Mouse (Mus musculus): ENCODE measurements at regions not wholly inside any gene's neighbourhood (a gene's known extent, or its start where the extent isn't known, plus 50 kb on each side); places are given as distances from the start of the nearest gene placed in this dataset.
A peak's percentile ranks its signal among the peaks of the same experiment; 100 is the strongest.

- DNase-seq, result no peak
These were observed 404.3 kb downstream of the Cetn3 start for GRCm38 (mm10) chr13:82187196-82187595.

DNA sequence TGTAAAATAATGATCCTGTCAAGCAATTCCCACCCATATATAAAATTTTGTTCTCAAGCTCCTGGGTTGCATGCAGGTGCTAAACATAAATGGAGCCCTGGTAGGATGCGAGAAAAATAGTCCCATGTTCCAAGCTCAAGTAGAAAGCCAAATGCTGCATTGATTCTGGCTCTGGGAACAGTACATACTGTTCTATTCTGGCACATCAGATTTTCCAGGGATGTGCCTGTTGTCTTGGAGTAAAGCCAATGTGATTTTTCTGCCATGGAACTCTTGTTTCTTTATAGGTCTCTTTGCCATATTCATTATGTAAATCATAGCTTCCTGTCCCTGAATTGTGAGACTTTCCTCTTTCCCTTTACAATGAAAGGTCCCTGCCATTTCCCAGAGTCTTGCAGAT, 417.9 kb downstream of the Cetn3 start:
- no peak for DNase-seq

DNA sequence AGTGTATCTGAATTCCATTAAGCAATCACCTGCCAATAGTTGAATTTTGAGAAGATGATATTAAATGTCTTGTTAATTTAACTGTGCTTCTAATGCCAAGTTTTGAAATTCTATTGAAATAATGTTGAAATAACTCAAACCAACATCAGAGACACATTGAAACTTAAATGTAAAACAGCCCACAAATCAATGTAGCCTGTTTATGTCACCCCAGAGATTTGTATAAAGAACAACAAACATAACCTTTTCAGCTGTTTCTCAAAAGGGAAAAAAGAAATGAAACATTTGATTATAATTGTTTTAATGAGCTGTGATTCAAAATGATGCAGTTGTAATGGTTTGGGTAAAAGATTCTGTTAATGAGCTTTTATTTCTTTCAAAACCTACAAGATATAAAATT, 442.6 kb downstream of the Cetn3 start:
- no peak for DNase-seq

DNA sequence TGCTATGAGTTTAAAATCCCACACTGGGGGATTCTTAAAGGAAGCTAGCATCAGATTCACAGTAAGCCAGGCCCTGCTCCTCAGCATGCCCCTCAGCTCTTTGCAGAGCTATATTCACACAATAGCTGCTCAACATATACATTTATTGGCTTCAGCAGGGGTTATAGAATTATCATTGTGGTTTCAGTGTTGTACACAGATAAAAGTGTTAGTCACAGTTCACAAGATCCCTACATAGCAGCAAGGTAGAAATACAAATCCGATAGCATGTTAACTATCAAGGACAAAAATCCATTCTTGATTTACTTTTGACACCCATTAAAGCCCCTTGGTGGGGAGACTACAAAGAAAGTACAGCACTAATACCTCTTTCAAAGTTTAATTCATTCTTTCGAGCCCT, 451.0 kb downstream of the Cetn3 start:
- no peak for DNase-seq

- no peak for DNase-seq
These were observed 463.4 kb downstream of the Cetn3 start for GRCm38 (mm10) chr13:82246231-82246630.

DNA sequence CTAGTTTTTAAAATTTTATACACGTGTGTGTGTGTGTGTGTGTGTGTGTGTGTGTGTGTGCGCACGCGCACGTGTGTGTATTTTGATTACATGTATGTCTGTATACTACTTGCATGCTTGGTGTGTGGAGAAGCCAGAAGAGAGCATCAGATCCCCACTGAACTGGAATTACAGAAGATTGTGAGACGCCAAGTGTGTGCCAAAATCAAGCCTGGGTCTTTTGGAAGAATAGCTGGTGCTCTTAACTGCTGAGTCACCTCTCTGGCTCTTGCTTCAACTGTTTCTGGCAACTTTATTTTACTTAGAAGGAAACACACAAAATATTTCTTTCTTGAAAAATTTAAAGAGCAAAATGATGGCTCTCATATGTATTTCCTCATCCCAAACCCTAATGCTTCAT, 467.5 kb downstream of the Cetn3 start:
- DNase-seq, result no peak

DNA sequence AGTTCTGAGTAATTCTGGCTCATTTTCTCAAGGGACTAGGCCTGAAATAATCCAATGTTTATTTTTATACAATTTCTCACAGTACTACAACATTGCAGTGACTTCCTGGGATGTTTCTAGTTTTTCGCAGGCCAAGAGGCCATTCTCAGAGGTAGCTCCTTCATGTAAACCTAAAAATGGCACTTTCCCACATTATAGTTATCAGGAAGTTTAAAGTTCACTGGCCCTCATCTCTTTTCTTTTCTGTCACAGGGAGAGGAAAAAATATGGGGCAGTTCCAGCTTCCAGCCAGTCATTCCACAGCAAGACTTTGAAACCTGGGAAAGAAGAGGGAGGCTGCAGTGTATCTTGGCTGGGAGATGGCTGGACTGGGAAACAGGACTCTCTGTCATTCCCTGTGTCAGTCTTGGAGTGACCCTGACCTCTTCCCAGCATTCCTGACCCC, 475.6 kb downstream of the Cetn3 start:
- no peak for DNase-seq

DNA sequence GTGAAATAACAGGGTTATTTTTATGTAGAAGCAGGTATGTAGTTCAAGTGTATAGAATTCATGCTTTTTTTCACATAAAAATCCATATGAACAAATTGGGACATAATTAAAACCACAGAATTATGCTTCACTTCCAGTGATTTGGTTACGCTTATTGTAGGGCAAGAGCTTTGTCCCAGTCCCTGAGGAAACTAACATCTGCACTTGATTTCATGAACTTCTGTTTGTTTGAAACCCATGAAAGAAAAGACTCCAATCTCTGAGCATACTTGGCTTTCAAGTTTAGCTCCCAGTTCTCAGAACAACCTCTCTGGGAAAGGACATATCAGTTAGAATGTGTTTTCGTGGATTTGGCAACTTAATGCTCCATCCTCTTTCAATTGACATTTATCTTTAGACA, 481.4 kb downstream of the Cetn3 start:
- no peak for DNase-seq

DNA sequence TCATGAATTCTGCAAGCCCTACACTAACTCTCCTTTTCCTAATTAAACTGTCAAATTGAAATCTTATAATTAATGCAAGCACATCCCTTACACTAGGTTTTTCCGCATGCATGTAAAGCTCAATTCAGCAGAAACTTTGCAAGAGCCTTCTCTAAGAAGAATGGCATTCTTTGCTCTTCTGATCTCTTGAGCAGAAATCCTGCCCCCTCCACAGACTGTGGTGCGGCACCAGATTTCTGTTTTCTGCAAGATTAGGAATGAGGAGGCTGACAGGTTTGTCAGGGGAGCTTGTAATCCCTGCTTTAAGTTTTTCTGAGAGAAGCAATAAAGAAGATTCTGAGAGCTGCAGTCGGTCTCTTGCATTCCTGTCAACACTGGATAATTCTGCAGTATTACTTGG, 482.3 kb downstream of the Cetn3 start:
- no peak for DNase-seq

DNA sequence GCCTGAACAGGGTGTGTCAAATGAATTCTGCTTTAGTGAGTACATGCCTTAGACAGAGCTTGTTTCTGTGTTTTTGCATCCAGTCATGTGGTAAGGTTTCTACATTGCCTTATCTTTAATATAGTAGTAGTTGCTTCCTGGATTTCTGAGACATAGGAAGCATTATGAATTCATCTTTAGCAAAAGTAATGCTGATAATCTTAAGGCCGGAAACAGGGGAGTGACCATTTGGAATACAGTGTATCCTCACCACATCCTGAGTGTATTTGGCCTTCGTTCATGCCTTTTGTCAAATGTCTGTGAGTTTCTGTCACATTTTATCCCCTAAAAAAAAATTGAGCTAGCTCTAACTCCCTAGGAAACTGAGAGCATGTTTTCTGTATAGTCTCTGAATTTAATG, 482.9 kb downstream of the Cetn3 start:
- DNase-seq, result no peak

DNA sequence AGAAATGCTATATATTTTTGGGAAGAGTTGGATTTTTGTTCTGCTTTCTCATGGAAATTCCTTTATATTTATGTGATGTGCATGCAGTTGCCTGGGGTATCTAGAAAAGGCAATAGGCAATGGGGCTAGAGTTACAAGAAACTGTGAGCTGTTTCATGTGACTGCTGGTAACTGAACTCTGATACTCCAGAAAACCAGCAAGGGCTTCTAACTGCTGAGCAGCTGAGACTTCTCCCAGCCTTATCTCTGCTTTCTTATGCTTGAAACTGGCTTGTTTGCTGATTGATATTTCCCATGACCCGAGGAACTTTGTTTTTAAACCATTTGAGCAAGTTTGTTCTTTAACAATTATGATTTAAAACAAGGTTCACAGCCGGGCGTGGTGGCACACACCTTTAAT, 491.9 kb downstream of the Cetn3 start:
- DNase-seq, result no peak

DNA sequence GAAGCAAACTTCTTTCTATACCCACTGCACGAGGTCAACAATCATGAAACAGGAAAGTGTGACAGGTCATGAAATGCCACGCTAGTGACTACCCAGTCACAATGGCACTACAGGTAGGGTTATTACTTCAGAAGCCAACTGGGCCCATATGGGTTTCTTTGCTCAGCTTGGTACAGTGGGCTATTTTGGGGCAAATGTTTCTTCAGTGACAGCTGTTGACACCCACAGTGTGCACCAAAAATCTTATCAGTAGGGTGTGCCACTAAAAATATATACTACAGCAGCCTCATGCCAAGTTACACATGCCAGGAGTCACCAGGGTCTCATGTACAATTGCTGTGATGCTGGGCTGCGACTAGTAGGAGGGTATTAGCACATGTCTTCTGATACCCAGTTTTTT, 493.1 kb downstream of the Cetn3 start:
- no peak for DNase-seq

- peak in 1 of 2 experiments; percentile 23 for DNase-seq
These were observed 497.9 kb downstream of the Cetn3 start for GRCm38 (mm10) chr13:82280744-82281143.

GRCm38 (mm10) chr13:82295834-82296233, 513.0 kb downstream of the Cetn3 start:
- no peak for DNase-seq

- DNase-seq, result no peak
These were observed 521.4 kb downstream of the Cetn3 start for GRCm38 (mm10) chr13:82304227-82304626.

DNA sequence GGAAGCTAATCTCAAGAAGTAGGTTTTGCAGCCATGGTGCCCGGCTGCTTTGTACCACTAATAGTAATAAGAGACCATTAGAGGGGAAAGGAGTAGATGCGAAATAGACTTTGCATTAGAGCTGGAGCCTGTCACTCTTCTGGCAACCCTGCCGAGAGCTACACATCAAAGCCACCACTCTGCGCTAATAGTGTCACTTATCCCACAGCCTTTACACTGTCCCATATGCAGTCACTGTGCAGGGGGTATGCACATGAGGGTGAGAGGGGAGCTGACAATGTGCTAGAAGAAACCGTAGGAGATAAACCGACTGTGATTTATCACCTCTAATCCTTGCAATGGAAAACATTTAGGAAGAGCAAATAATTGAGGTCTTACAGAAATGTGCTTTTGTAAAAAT, 522.2 kb downstream of the Cetn3 start:
- DNase-seq, result no peak

DNA sequence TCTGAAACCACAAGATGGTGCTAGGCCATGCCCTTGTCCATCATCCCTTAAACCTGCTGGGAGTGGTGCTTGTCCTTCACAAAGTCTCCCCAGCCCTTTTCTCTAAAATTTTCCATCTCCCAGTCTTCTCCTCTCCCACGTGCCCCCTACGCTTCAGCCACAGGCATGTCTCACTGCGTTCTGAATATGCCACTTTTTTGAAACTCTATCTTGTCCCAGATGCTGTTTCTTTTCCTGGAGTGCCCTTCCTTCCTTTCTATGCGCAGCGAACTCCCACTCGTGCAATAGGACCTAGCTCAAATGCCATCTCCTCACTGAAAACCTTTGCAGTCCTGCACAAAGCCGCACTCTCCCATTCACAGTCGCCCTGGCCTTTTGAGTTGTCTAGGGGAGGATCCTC, 525.5 kb downstream of the Cetn3 start:
- DNase-seq, result no peak

GRCm38 (mm10) chr13:82316573-82317202, 533.8 kb downstream of the Cetn3 start:
- no peak for DNase-seq

- no peak for DNase-seq
These were observed 534.3 kb downstream of the Cetn3 start for GRCm38 (mm10) chr13:82317203-82317580.

DNA sequence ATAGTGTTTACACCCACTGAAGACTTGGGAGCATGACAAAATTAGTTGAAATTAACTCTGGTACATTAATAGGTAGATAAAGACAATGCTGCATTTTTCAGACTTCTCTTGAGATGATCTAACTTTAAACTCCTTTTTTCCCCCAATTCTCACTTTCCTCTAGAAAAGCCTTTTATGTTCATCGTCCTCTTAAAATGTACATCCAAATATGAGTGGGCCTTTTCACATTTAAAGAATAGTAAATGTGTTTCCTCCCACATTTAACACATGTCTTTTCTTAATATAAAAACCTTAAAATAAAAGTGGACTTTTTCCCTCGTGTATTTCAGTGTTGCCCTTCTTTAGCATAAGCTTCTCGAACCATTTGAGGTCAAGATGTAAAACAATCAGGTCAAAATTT, 535.5 kb downstream of the Cetn3 start:
- no peak for DNase-seq

DNA sequence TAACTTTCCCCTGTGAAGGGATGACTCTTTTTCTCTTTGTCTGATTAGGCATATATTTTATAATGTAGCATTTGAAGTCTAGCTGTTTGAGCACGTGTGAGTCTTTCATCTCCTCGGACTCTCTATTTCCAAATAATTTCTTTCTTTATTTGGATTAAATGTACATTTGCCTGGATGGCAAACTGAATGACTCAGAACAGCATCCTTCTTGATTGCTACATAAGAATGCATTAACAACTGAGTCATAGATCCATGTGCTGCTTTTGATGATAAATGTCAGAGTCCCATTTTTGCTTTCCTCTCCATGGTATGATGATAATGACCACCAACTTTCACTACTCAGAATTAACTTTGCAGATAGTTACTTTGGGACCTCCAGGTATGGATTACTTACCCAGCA, 571.5 kb downstream of the Cetn3 start:
- DNase-seq, result no peak

- no peak for DNase-seq
These were observed 572.4 kb downstream of the Cetn3 start for GRCm38 (mm10) chr13:82355296-82355695.

DNA sequence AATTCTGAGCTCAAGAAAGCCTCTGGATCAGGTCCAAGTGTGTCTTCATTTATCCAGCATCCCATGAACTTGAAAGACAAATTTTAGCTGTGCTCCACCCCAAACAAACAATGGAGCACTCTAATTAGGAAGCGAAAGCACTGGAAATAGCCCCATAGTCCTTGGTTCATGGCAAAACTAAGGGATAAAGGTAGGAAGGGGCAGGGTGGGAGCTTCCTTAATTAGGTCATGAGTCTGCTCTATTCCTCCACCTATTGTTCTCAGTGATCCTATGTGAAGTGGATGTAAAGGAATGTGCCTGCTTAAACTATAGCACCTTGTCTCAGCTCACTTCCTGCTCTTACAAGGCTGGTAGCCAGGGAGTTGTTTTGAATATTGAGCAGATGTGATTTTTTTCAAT, 576.6 kb downstream of the Cetn3 start:
- no peak for DNase-seq

DNA sequence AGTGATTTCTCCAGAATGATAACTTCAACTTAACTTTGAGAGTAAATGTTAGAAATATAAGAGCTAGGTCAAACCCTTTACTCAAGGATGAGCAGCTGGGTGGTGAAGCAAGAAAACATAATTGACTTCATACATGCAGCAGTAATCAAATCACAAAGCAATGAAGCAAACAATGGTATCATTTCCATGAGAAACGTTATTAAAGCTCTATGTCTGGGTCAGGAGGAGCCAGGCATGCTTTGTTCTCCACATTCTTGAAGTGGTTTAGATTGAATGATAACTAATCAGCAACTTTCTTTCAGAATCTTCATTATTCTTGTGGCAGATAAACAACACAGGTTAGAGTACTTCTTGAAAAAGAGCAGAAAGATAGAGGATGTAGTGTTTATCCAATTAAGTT, 577.8 kb downstream of the Cetn3 start:
- no peak for DNase-seq

DNA sequence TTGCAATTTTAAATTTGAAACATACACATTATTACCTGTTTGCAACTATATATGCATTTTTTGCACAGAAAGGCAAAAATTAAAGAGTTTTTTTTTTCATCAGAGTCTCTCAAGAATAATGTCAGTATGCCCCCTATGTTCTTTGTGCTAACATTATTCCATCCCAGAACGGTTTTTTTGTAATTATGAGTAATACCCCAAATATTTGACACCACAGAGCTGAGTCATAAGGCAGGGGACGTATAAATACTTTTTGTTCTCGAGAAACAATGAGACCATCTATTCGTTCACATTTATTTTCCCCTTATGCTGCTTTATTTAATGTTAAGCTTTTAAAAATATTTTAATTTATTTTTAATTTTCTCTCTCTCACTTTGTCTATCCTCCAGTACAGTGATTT, 578.5 kb downstream of the Cetn3 start:
- no peak for DNase-seq

DNA sequence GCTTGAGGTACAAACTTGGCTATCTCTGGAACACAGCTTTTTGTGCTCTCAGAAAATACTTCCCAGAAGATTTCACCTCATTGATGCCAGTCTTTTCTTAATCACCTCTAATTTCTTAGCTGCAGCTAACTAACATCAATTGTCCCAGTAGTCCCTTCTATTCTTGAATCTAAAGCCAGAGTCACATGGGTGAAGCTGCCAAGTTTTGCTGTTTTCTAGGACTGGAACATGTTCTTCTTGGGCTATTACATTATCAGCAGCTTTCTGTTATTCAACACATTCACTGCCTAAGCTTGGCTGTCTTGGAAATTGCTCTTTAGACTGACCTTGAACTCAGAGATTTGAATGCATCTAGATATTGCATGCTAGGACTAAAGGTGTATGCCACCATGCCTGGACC, 583.9 kb downstream of the Cetn3 start:
- no peak for DNase-seq
